Mouse (Mus musculus) kidney, adult 2 months (tissue): ENCODE data around the gene Tbc1d13.

Experiments
- CTCF ChIP-seq: fragments of 200-500 bp; conservative IDR thresholded peaks from 2 replicates; pipeline ENCODE4 v1.5.1; 2011; ENCODE audit warnings: low read depth, mild to moderate bottlenecking, control low read depth, low read length, moderate library complexity, mixed read lengths; ENCODE audit not compliant: insufficient read depth, insufficient read length
- POLR2A ChIP-seq: fragments of 200-500 bp; IDR thresholded peaks from one replicate; pipeline ENCODE4 v1.6.1; 2011; ENCODE audit warnings: low read depth, low read length, control low read depth

DNA sequence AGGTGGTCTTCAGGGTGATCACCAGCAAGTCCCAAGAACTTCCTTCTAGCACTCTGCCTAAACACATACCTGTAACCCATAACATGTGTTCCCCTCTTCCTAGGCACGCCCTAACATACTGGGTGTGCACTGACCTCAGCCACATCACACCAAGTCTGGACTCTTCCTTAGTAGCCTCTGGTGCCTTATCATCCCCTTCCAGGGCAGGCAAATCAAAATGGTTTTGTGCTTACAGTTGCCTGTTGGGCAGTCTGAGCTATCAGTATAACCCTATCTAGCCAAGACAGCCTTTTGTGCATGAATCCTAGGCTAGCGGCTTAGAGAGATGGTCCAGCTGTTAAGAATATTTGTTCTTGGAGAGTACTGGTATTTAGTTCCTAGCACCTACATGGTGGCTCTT lies 22.0 kb upstream of the Tbc1d13 start:
- TF ChIP-seq POLR2A (no peak), CTCF (no peak)
